ENCODE assay signal across 27 mouse cellular contexts in genomic region chr10:24840795-24841194, GRCm38 (mm10). TPM values are rescaled to one million over a fixed set of nuclear protein-coding genes. Genes with fewer than 3 reads are reported as not detected.
DNase-seq lines count a peak whose midpoint lies in the region; ATAC-seq and TF ChIP-seq lines count a peak whose summit lies in the region.
"Had no signal": no experiment of that assay in that cellular context is flagged by ENCODE, and none has a peak within 500 bp of the region (broad histone marks: within the 10 kb centered on the region; RNA-seq: fewer than 3 reads in every experiment).

No protein-coding gene starts in this region.

- peaks cover 6% of the 10 kb centered on the region; the same call in 1 of the 2 replicates for H3K4me1 ChIP-seq in liver, postnatal 0 days (ENCODE audit: insufficient read depth)
- peaks cover 6 to 8% of the 10 kb centered on the region in 2 experiments; a peak in 3 of 4 replicates for H3K4me1 ChIP-seq in liver, embryonic 14.5 days (replicated peaks; ENCODE audit: control insufficient read depth in 2 of 2, insufficient read depth in 2 of 2, low read length in 1 of 2)

- no peak for ATAC-seq in liver, postnatal 0 days
- ATAC-seq in erythroid progenitor cell, adult 5-6 weeks (replicated peaks; ENCODE audit: low FRiP score, poor library complexity, severe bottlenecking), result peak; percentile 86
- ATAC-seq in liver, embryonic 14.5 days (ENCODE audit: insufficient read depth), result peak; percentile 87
- ATAC-seq in megakaryocyte-erythroid progenitor cell, adult 5-6 weeks (replicated peaks; ENCODE audit: low FRiP score, low TSS enrichment, poor library complexity, severe bottlenecking), result 0 out of 2 replicates have a peak, but pooled peaks have one; percentile 30
- ATAC-seq: forebrain, embryonic 15.5 days; Patski had no signal

- no peak overlapping the region for H3K9ac ChIP-seq in liver, postnatal 0 days (replicated peaks)
- no peak overlapping the region for H3K9ac ChIP-seq in liver, embryonic 14.5 days (replicated peaks)
- H3K9ac ChIP-seq: forebrain, embryonic 12.5 days; forebrain, embryonic 15.5 days; heart, embryonic 13.5 days; hindbrain, embryonic 12.5 days; hindbrain, embryonic 15.5 days had no signal

- no peak overlapping the region for H3K27ac ChIP-seq in liver, postnatal 0 days (ENCODE audit: low read depth)
- H3K27ac ChIP-seq in liver, embryonic 14.5 days, result no peak overlapping the region
- H3K27ac ChIP-seq in left cerebral cortex, adult 2 months, result no peak overlapping the region
- H3K27ac ChIP-seq: forebrain, embryonic 12.5 days; forebrain, embryonic 15.5 days; heart, adult 2 months; heart, embryonic 10.5 days; heart, embryonic 13.5 days; hindbrain, embryonic 12.5 days; hindbrain, embryonic 15.5 days had no signal

- H3K9me3 ChIP-seq in liver, postnatal 0 days (ENCODE audit: low read length), result peaks cover 14% of the 10 kb centered on the region; the same call in 1 of the 2 replicates
- no peaks in the 10 kb centered on the region for H3K9me3 ChIP-seq in liver, embryonic 14.5 days (ENCODE audit: control insufficient read depth, low read length)
- H3K9me3 ChIP-seq: forebrain, embryonic 12.5 days; forebrain, embryonic 15.5 days; heart, embryonic 10.5 days; hindbrain, embryonic 12.5 days; hindbrain, embryonic 15.5 days had no signal

- H3K27me3 ChIP-seq in liver, postnatal 0 days (ENCODE audit: insufficient read depth, low read length), result no peaks in the 10 kb centered on the region
- no peaks in the 10 kb centered on the region; the same call in 1 of the 2 replicates for H3K27me3 ChIP-seq in liver, embryonic 14.5 days (ENCODE audit: control insufficient read depth, insufficient read depth, low read length)
- H3K27me3 ChIP-seq: forebrain, embryonic 12.5 days; forebrain, embryonic 15.5 days; heart, embryonic 13.5 days; hindbrain, embryonic 12.5 days; hindbrain, embryonic 15.5 days; Patski had no signal

- H3K4me3 ChIP-seq in liver, postnatal 0 days (ENCODE audit: low read depth, low read length), result no peak overlapping the region
- no peak overlapping the region for H3K4me3 ChIP-seq in liver, embryonic 14.5 days (ENCODE audit: insufficient read depth in 1 of 2, low read depth in 2 of 2, low read length in 2 of 2)
- no peak overlapping the region for H3K4me3 ChIP-seq in left cerebral cortex, adult 2 months
- H3K4me3 ChIP-seq: forebrain, embryonic 12.5 days; forebrain, embryonic 15.5 days; heart, adult 2 months; heart, embryonic 10.5 days; heart, embryonic 13.5 days; hindbrain, embryonic 12.5 days; hindbrain, embryonic 15.5 days had no signal

- DNase-seq in liver, result peak; percentile 35
- DNase-seq in liver, postnatal 0 days, result no peak
- peak in 1 of 3 experiments; percentile 29 for DNase-seq in liver, embryonic 14.5 days (ENCODE audit: low read depth in 3 of 3, low spot score in 3 of 3)
- DNase-seq in left cerebral cortex, adult 8-10 months (ENCODE audit: low spot score in 2 of 2), result no peak
- DNase-seq in heart, postnatal 36 days, result no peak
- DNase-seq in left cerebral cortex, adult 2 months (ENCODE audit: extremely low spot score in 1 of 2, low spot score in 2 of 2), result no peak
- DNase-seq: adrenal gland, postnatal 10 days; adrenal gland, postnatal 36 days; cerebellum, adult 18-20 months; cerebellum, adult 9-10 months; cerebellum, postnatal 14 days; gastrocnemius, postnatal 10 days; gastrocnemius, postnatal 36 days; heart, adult 2 months; heart, postnatal 14 days had no signal

- intact Hi-C loops in heart, postnatal 36 days (cut with DNase I), result no loop called here
- intact Hi-C loops in left cerebral cortex, adult 2 months (cut with DNase I), result no loop called here

- TF ChIP-seq CTCF in liver, postnatal 0 days (IDR thresholded peaks at IDR 0.05; ENCODE audit: low read depth), result no peak
- TF ChIP-seq CTCF in liver, embryonic 14.5 days (IDR thresholded peaks at IDR 0.05; ENCODE audit: low read depth), result no peak
- no peak for TF ChIP-seq CTCF in left cerebral cortex, adult 2 months (IDR thresholded peaks at IDR 0.05)

- H3K36me3 ChIP-seq in liver, postnatal 0 days (replicated peaks; ENCODE audit: insufficient read depth, low read length), result no peaks in the 10 kb centered on the region
- no peaks in the 10 kb centered on the region for H3K36me3 ChIP-seq in liver, embryonic 14.5 days (replicated peaks; ENCODE audit: control insufficient read depth, insufficient read depth, low read depth)
- H3K36me3 ChIP-seq: forebrain, embryonic 12.5 days; forebrain, embryonic 15.5 days; G1E; heart, embryonic 10.5 days; heart, embryonic 13.5 days; hindbrain, embryonic 12.5 days; hindbrain, embryonic 15.5 days had no signal

- H3K4me2 ChIP-seq in liver, postnatal 0 days (ENCODE audit: low read depth, low read length), result no peak overlapping the region
- no peak overlapping the region for H3K4me2 ChIP-seq in liver, embryonic 14.5 days (ENCODE audit: low read depth)
- H3K4me2 ChIP-seq: forebrain, embryonic 12.5 days; forebrain, embryonic 15.5 days; heart, embryonic 13.5 days; hindbrain, embryonic 12.5 days; hindbrain, embryonic 15.5 days had no signal

- WGBS in liver, postnatal 0 days (ENCODE audit: insufficient replicate concordance), result 81% methylated on average over 4 of the region's 4 CpGs
- WGBS in liver, embryonic 14.5 days (ENCODE audit: insufficient replicate concordance), result 71% methylated on average over 4 of the region's 4 CpGs

- TF ChIP-seq EP300 in liver, postnatal 0 days (IDR thresholded peaks at IDR 0.05; ENCODE audit: low read depth), result no peak
- peak; percentile 55 for TF ChIP-seq EP300 in liver, embryonic 14.5 days (IDR thresholded peaks at IDR 0.05; ENCODE audit: low read depth)

RNA-seq across cellular contexts. Expression of gene Enpp3, which starts 1.8 kb away (rescaled TPM):
- 4.9 and 5.2 TPM in 2 replicates for polyA plus RNA-seq in liver, postnatal 0 days (2015; fragmentation: Nextera tagmentation; extraction: Ambion mirVana)
- 1.3 and 2.9 TPM in 2 replicates for total RNA-seq in erythroid progenitor cell, adult 5-6 weeks (2015; ENCODE audit: low replicate concordance)
- total RNA-seq in erythroid progenitor cell, adult 5-6 weeks (2017; ENCODE audit: low replicate concordance), result 0.30 and 1.4 TPM in 2 replicates
- polyA plus RNA-seq in liver, embryonic 14.5 days (2012; rRNA removed), result 1.9 and 2.2 TPM in 2 replicates
- 3.2 and 3.4 TPM in 2 replicates for polyA plus RNA-seq in liver, embryonic 14.5 days (2014; fragmentation: Nextera tagmentation; extraction: Ambion mirVana)
- 1.2 and 2.3 TPM in 2 replicates for total RNA-seq in megakaryocyte-erythroid progenitor cell, adult 5-6 weeks (2014; fragmentation: Nextera tagmentation)
- total RNA-seq in megakaryocyte-erythroid progenitor cell, adult 5-6 weeks (2017), result 1.4 TPM in 2 replicates
- total RNA-seq in left cerebral cortex, adult 8-10 months (2022), result 1 to 10 TPM in 2 of 4 experiments, under 1 TPM in 2; 0.58 to 1.1 (median 0.84) TPM
- 1 to 10 TPM; 3.3 to 4.4 TPM for total RNA-seq in heart, postnatal 36 days (2021)
- under 1 TPM in 1 of 2 experiments, not detected in 1; 0.27 TPM for total RNA-seq in left cerebral cortex, adult 2 months (2021)
- total RNA-seq: granulocyte monocyte progenitor cell, adult 5-6 weeks; hematopoietic stem cell, adult 5-6 weeks had no signal
- polyA plus RNA-seq: G1E had no signal

RNA-seq across cellular contexts. Expression of gene Med23, which starts 29.0 kb away (rescaled TPM):
- polyA plus RNA-seq in liver, postnatal 0 days (2015; fragmentation: Nextera tagmentation; extraction: Ambion mirVana), result 3.0 and 3.4 TPM in 2 replicates
- 14.4 and 22.6 TPM in 2 replicates for total RNA-seq in erythroid progenitor cell, adult 5-6 weeks (2015; ENCODE audit: low replicate concordance)
- total RNA-seq in erythroid progenitor cell, adult 5-6 weeks (2017; ENCODE audit: low replicate concordance), result 14.2 and 35.2 TPM in 2 replicates
- 7.3 and 7.4 TPM in 2 replicates for polyA plus RNA-seq in liver, embryonic 14.5 days (2012; rRNA removed)
- 6.2 and 6.5 TPM in 2 replicates for polyA plus RNA-seq in liver, embryonic 14.5 days (2014; fragmentation: Nextera tagmentation; extraction: Ambion mirVana)
- total RNA-seq in megakaryocyte-erythroid progenitor cell, adult 5-6 weeks (2014; fragmentation: Nextera tagmentation), result 24.5 and 36.0 TPM in 2 replicates
- total RNA-seq in megakaryocyte-erythroid progenitor cell, adult 5-6 weeks (2017), result 25.3 and 25.7 TPM in 2 replicates
- 10 to 100 TPM; 31.1 to 42.3 (median 33.2) TPM for total RNA-seq in left cerebral cortex, adult 8-10 months (2022)
- 10 to 100 TPM; 14.1 to 15.4 TPM for total RNA-seq in heart, postnatal 36 days (2021)
- 10 to 100 TPM; 32.7 to 37.2 TPM for total RNA-seq in left cerebral cortex, adult 2 months (2021)
